Mouse (Mus musculus): ENCODE measurements around the gene Slc33a1.

Gene Slc33a1

DNA sequence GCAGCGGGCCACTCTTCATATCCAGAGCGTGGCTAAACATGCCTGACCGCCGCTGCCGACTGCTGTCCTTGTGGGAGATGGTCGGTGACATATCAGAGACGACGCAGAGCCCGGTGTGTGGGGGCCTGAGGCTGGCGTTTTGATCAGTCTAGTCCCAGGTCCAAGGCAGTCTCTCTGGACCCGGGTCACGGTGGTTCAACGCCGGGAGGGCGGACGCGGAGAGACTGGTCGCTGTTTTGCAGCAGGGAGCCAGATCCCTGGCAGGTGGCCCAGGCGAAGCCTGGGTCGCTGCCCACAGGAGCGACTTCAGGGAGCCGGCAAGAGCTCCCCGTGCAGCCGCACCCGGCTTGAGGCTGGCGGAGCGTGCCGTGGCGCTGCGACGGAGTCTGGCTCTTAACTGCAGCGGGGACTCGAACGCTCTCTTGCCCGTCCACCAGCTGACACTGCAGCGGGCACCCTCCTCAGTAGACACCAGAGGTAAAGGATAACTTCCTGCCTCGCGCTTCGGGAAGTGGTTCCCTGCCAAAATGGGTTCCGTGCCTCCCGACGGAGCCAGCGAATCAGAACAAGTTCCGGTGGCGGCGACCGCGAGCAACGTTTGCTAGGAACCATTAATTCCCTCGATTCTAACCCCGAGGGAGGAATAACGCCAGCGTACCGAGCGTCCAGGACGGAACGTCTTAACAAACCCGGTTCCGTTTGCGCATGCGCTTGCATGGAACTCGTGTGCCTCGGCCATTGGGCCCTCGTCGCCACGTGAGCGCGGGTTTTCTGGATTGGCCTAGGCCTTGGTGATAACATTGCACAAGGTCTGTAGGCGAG lies at the start of gene Slc33a1:
Gene Slc33a1 (minus strand): TSS at position 669 of the 822 bp plus-strand sequence.
- DNase-seq (ENCODE audit: low spot score) = peak; percentile 96

GRCm38 (mm10) chr3:63988722-63989440 lies 24.3 kb upstream of the Slc33a1 start:
- DNase-seq (ENCODE audit: low spot score) = no peak

GRCm38 (mm10) chr3:63986656-63987055 lies 22.1 kb upstream of the Slc33a1 start:
- DNase-seq (ENCODE audit: low spot score) = no peak

DNA sequence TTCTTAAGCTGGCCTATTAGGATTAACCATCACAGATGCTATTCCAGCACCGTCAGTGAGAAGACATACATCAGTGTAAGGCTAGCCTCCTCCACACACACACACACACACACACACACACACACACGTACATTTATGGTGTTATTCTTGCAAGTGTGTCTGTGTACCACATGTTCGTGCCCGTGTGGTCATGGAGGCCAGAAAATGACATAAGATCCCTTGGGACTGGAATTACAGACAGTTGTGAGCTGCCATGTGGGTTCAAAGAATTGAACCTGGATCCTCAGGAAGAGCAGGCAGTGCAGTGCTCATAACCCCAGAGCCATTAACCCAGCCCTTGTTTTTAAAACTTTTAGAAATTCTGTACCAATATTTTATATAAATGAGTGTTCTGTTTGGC lies 13.3 kb upstream of the Slc33a1 start:
- DNase-seq (ENCODE audit: low spot score) = no peak

- peak; percentile 86 for DNase-seq (ENCODE audit: low spot score)
These were observed 11.7 kb upstream of the Slc33a1 start, which contains the start of gene Gmps for GRCm38 (mm10) chr3:63975955-63976908. TSS of gene Gmps (plus strand) at chr3:63976106.

- DNase-seq (ENCODE audit: low spot score) = no peak
These were observed 1.4 kb upstream of the Slc33a1 start for GRCm38 (mm10) chr3:63965929-63966328.

- DNase-seq (ENCODE audit: low spot score) = no peak
These were observed 318 bp upstream of the Slc33a1 start for GRCm38 (mm10) chr3:63964922-63965249.

DNA sequence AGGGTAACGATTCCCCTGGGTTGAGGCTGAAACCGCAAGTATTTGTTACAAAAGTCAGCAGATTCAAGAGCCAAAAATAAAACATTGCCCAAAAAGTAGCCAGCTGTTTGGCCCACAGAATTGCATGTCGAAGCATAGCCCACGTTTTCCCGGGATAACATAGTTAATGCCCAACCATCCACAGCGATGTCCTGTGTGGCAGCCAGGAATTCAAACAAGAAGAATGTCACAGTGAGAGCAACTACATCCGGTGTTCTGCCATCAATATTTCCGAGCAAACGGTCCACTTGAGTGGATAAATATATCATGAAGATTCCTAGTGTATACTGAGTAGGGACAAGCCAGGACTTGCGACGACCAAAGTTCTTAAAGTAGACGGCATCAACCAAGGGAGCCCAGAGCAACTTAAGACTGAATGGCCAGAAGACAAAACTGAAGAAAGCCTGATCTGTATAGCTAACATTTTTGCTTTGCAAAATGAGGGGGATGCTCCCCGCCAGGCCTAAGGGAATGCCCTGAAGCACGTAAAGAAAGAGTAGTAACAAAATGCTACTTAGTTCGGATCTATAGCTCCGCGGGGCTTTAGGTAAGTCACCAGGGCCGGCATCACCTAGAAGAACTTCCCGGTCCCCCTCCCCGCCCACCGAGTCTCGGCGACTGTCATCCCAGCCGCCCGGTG lies 1.0 kb downstream of the Slc33a1 start:
- no peak for DNase-seq (ENCODE audit: low spot score)

- no peak for DNase-seq (ENCODE audit: low spot score)
These were observed 14.7 kb downstream of the Slc33a1 start for GRCm38 (mm10) chr3:63949837-63950236.

DNA sequence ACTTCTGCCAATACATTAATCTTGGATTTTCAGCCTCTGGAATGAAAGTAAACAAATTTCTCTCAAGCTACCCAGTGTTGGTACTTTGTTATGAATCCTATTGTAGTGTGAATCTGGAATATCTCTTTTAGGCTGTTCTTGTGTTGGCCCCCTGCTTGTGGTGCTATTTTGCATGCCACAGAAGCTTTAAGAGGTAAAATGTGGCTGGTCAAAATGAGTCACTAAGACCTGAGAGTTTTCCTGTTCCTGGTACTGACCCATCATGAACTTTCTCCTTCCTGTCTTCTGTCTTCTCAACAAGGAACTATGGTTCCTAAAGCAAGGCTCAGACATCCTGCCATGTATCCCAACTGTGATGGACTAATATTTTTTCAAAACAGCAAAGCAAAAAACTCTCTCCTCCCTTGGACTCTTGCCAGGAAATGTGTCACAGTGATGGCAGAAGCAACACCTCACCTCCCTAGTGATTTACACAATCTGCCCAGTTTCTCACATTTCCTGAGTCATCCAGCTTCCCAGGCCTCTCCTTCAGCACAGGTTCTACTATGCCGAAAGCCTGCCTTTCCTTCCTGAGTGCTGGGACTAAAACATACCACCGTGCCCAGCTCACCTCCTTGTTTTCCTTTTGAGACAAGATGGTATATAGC lies 23.2 kb downstream of the Slc33a1 start:
- no peak for DNase-seq (ENCODE audit: low spot score)

DNA sequence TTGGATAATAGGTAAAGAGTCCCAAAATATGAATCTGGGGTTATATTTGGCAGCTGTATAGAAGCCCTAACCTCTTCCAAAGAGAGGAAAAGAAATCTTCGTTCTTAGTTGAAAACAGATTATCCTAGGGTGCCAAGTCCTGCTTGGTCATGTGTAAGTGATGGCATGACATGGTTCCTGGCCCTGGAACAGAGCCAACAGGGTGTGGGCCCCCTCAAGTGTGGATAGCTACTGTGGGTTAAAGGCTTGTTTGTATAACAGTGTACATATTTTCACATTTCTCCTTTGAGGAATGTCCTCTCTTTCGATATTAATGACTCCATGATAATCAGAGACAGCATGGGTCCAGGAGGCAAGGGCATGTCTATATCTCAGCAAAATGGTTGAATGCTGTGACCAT lies 25.6 kb downstream of the Slc33a1 start:
- no peak for DNase-seq (ENCODE audit: low spot score)

DNA sequence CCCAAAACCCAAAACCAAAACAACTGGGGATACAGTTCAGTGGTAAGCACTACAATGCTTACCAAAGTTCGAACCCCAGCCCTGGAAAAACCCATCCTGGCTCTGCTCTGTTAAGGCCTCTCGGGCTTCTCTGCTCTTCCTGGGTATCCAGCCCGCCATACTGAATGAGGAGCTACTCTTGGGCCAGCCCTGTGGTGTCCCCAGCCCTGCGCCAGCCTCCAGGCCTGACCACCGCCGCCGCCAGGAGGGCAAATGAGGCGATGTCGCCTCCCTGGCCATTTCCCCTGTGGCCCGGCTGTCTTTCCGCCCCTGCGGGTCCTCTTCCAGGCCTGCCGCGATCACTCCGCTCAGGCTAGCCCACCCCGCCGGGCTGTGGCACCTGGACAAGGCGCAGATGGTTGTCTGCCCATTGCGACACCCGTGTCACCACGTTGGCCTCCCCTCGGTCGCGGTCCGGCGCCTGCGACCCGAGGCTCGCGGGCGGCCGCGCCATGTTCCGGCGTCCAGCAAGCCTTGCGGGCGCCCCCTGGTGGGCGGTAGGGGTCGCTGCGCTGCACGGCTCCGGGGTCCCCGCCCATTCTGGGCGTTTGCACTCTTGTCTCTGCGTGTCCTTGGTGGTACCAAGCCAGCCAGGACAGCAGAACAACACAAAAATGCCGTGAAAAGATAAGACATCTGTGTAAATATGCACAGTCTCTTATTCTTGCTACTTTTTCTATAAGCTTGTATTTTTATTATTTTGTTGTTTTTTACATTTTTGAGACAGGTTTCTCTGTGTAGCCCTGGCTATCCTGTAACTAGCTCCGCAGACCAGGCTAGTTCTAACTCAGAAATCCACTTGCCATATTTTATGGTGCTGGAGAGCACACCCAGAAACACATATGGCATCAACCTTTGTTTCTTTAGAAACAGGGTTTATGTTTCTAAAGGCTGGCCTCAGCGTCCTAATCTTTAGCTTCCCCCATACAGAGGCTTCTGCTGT lies 35.4 kb downstream of the Slc33a1 start, which contains the start of gene E130311K13Rik:
Gene E130311K13Rik (minus strand): TSS at position 595 of the 982 bp plus-strand sequence.
- peak; percentile 86 for DNase-seq (ENCODE audit: low spot score)

DNA sequence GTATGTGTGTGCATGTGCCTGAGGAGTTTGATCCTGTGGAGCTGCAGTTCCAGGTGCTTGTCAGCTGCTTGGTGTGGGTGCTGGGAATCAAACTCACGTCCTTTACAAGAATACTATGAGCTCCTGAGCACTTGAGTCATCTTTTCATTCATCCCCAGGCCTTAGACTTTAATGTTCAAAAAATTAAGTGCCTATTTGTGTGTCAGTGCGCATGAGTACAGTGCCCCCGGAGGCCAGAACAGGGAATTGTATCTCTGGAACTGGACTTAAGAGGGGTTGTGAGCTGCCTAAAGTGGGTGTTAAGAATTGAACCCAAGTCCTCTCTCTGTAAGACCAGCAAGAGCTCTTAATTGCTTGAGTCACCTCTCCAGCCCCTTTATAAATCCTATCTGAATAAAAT lies 44.9 kb downstream of the Slc33a1 start:
- no peak for DNase-seq (ENCODE audit: low spot score)

DNA sequence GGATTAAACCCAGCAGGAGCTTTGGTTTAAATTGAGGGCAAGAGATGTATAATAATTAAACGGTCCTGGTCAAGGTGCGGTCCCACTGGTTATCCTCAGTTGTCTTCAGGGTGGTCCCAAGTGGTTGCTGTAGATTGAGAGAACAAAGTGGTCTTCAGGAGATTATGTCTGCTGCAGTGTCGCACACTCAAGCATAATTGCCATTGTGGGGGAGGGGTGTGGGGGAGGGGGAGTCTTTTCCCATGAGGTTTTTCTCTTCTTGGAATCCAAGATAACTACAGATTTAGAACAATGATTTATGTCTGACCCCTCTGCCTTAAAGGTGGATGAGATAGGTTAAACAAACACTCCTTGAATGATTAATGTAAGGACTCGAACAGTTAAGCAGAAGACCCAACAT lies 54.3 kb downstream of the Slc33a1 start:
- DNase-seq (ENCODE audit: low spot score) = no peak

- no peak for DNase-seq (ENCODE audit: low spot score)
These were observed 59.3 kb downstream of the Slc33a1 start for GRCm38 (mm10) chr3:63905241-63905640.

GRCm38 (mm10) chr3:63904157-63904556 lies 60.4 kb downstream of the Slc33a1 start:
- no peak for DNase-seq (ENCODE audit: low spot score)

DNA sequence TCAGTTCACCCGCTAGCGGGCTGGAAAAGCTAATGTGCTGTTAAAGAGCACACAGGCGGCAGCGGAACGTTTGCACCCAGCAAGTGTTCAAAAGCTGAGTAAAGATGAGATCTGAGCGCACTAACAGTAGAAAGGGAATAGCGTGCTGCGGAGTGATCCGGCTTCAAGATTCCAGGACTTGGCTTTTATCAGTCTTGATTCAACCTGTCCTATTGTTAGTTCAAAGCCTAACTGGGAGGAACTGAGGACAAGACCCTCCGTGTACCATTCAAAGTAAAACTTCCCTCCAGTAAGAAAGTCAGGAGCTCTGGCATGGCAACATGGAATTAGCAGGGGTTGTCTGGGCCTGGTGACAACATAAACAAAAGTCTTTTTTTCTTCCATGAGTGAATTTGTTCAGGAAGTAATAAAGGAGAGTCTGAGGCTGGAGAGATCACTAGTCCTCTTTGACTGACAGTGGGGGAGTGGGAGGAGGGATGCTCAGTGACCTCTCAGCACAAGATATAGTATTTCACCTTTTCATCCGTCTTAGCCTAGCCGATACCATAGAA lies 64.5 kb downstream of the Slc33a1 start:
- no peak for DNase-seq (ENCODE audit: low spot score)

GRCm38 (mm10) chr3:63899309-63899695 lies 65.3 kb downstream of the Slc33a1 start, which contains the start of gene Plch1:
TSS of gene Plch1 (minus strand) at chr3:63899472.
- no peak for DNase-seq (ENCODE audit: low spot score)

DNA sequence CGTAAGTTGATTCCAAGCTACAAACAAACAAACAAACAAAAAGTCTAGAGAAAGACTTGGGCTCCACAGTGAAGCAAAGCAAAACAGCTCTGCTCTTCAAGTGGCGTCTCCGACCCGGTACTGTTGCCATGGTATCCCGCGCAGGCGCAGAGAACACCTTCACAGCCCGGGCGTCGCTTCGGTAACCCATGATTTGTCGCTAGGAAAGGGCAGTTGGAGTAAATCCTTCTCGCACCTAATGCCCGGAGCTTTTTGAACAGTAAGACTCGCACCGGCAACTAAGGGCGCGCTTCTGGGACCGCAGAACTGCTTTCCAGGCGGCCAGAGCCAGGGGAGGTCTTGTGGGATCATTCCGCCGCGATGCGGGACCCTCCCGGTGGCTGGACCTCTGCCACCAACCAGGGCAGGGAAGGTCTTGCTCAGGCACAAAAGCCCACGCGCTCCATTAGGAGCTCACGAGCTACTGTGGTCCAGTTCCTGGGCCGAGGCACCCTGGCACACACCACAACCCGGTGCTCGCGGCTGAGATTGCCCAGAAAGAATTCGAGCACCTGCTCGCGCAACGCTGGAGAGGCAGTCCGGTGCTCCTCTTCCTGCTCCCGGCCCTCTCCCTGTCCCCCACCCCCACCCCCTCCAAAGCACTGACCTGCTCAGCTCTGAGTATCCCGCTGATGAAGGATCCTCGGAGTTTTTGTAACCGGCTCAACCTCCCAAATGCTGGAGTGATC lies 65.8 kb downstream of the Slc33a1 start:
- peak; percentile 70 for DNase-seq (ENCODE audit: low spot score)

Measured in ovary, adult 18-20 months (tissue).